Mouse (Mus musculus): ENCODE measurements around the gene Syn3.

DNA sequence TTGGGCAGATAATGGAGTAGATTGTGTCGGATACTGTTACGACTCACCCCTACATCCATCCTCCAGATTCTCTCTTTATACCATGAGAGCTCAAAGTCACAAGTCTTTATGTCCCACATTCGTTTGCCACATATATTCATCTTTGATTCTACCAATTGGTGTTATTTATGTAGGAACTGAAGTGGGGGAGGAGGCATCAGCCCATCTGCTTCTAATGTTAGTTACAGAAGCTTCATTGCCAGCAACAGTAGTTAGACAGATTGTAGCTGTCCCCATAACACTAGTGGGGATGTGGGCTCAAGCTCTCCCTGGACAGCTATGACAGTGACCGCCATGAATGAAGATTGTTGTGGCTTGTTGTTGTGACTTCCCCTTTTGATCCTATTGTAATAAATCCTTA lies 59.1 kb downstream of the Syn3 start:
- TF ChIP-seq POLR2A (IDR thresholded peaks at IDR 0.05; ENCODE audit: control insufficient read depth, extremely low read depth, insufficient read depth, low read length, poor library complexity) (no peak), CTCF (IDR thresholded peaks at IDR 0.05; ENCODE audit: borderline replicate concordance, control insufficient read depth, extremely low read depth, insufficient read depth, low read length, poor library complexity) (no peak)

Measured in thymus, adult 2 months (tissue).